Mouse (Mus musculus): Measurements from ENCODE around the gene Crtam. TPM values are rescaled to one million over a fixed set of nuclear protein-coding genes. Genes with fewer than 3 reads are reported as not detected.

Crtam gene
- polyA plus RNA-seq, 1 experiment, result 0.14 TPM

- Histone ChIP-seq H3K4me2 (ENCODE audit: low read depth) (no peak overlapping the region), H3K36me3 (ENCODE audit: control insufficient read depth, insufficient read depth) (peaks cover 3% of the 10 kb centered on the region), H3K4me3 (no peak overlapping the region), H3ac (ENCODE audit: control insufficient read depth, insufficient read length) (no peak overlapping the region), H3K27me3 (ENCODE audit: control insufficient read depth, insufficient read depth, insufficient read length) (no peaks in the 10 kb centered on the region), H3K79me2 (ENCODE audit: control insufficient read depth, insufficient read depth) (no peaks in the 10 kb centered on the region)
- no peak for TF ChIP-seq TCF12 (IDR thresholded peaks at IDR 0.05; ENCODE audit: insufficient read depth, poor library complexity, severe bottlenecking)
- no peak for TF ChIP-seq E2F4 (IDR thresholded peaks at IDR 0.05; ENCODE audit: insufficient read depth)
- TF ChIP-seq SRF (IDR thresholded peaks at IDR 0.05; ENCODE audit: control insufficient read depth, insufficient read length, low read depth), result no peak
Measured at GRCm38 (mm10) chr9:41047654-41048053, 43.2 kb upstream of the Crtam start.

GRCm38 (mm10) chr9:41044626-41045025 lies 40.2 kb upstream of the Crtam start:
- Histone ChIP-seq H3K36me3 (ENCODE audit: control insufficient read depth, insufficient read depth) (peaks cover 3% of the 10 kb centered on the region), H3ac (ENCODE audit: control insufficient read depth, insufficient read length) (no peak overlapping the region), H3K4me3 (no peak overlapping the region), H3K4me2 (ENCODE audit: low read depth) (no peak overlapping the region), H3K79me2 (ENCODE audit: control insufficient read depth, insufficient read depth) (no peaks in the 10 kb centered on the region), H3K27me3 (ENCODE audit: control insufficient read depth, insufficient read depth, insufficient read length) (no peaks in the 10 kb centered on the region)
- TF ChIP-seq TCF3 (IDR thresholded peaks at IDR 0.05; ENCODE audit: insufficient read length, low read depth), result no peak
- TF ChIP-seq TCF12 (IDR thresholded peaks at IDR 0.05; ENCODE audit: insufficient read depth, poor library complexity, severe bottlenecking), result no peak
- no peak for TF ChIP-seq SRF (IDR thresholded peaks at IDR 0.05; ENCODE audit: control insufficient read depth, insufficient read length, low read depth)
- no peak for TF ChIP-seq CEBPB (IDR thresholded peaks at IDR 0.05; ENCODE audit: insufficient read depth, poor library complexity, severe bottlenecking)
- TF ChIP-seq MAX (IDR thresholded peaks at IDR 0.05; ENCODE audit: low read depth), result no peak
- no peak for TF ChIP-seq MYOD1 (IDR thresholded peaks at IDR 0.05; ENCODE audit: control insufficient read depth in 1 of 3, insufficient read length in 2 of 3, low read depth in 2 of 3)
- TF ChIP-seq REST (IDR thresholded peaks at IDR 0.05; ENCODE audit: insufficient read depth, insufficient read length), result no peak
- no peak for TF ChIP-seq USF1 (IDR thresholded peaks at IDR 0.05; ENCODE audit: low read depth)
- TF ChIP-seq MYOG (IDR thresholded peaks at IDR 0.05; ENCODE audit: control insufficient read depth in 1 of 3, insufficient read depth in 1 of 3, insufficient read length in 2 of 3, low read depth in 2 of 3), result no peak
- TF ChIP-seq E2F4 (IDR thresholded peaks at IDR 0.05; ENCODE audit: insufficient read depth), result no peak

- Histone ChIP-seq H3K36me3 (ENCODE audit: control insufficient read depth, insufficient read depth) (peaks cover 3% of the 10 kb centered on the region), H3K27me3 (ENCODE audit: control insufficient read depth, insufficient read depth, insufficient read length) (no peaks in the 10 kb centered on the region), H3K4me3 (no peak overlapping the region), H3ac (ENCODE audit: control insufficient read depth, insufficient read length) (no peak overlapping the region), H3K79me2 (ENCODE audit: control insufficient read depth, insufficient read depth) (no peaks in the 10 kb centered on the region), H3K4me2 (ENCODE audit: low read depth) (no peak overlapping the region)
- no peak for TF ChIP-seq MAX (IDR thresholded peaks at IDR 0.05; ENCODE audit: low read depth)
- no peak for TF ChIP-seq TCF3 (IDR thresholded peaks at IDR 0.05; ENCODE audit: insufficient read length, low read depth)
- no peak for TF ChIP-seq POLR2A (IDR thresholded peaks at IDR 0.05; ENCODE audit: insufficient read length, low read depth)
- no peak for TF ChIP-seq USF1 (IDR thresholded peaks at IDR 0.05; ENCODE audit: low read depth)
- TF ChIP-seq E2F4 (IDR thresholded peaks at IDR 0.05; ENCODE audit: insufficient read depth), result no peak
Measured at GRCm38 (mm10) chr9:41043641-41044040, 39.2 kb upstream of the Crtam start.

GRCm38 (mm10) chr9:41041404-41041803 lies 37.0 kb upstream of the Crtam start:
- TF ChIP-seq REST (IDR thresholded peaks at IDR 0.05; ENCODE audit: insufficient read depth, insufficient read length) (no peak), MYOG (IDR thresholded peaks at IDR 0.05; ENCODE audit: control insufficient read depth in 1 of 3, insufficient read depth in 1 of 3, insufficient read length in 2 of 3, low read depth in 2 of 3) (no peak), POLR2A (IDR thresholded peaks at IDR 0.05; ENCODE audit: insufficient read length, low read depth) (no peak), USF1 (IDR thresholded peaks at IDR 0.05; ENCODE audit: low read depth) (no peak), SRF (IDR thresholded peaks at IDR 0.05; ENCODE audit: control insufficient read depth, insufficient read length, low read depth) (no peak), TCF12 (IDR thresholded peaks at IDR 0.05; ENCODE audit: insufficient read depth, poor library complexity, severe bottlenecking) (no peak), TCF3 (IDR thresholded peaks at IDR 0.05; ENCODE audit: insufficient read length, low read depth) (no peak), MYOD1 (IDR thresholded peaks at IDR 0.05; ENCODE audit: control insufficient read depth in 1 of 3, insufficient read length in 2 of 3, low read depth in 2 of 3) (no peak), CEBPB (IDR thresholded peaks at IDR 0.05; ENCODE audit: insufficient read depth, poor library complexity, severe bottlenecking) (no peak), MAX (IDR thresholded peaks at IDR 0.05; ENCODE audit: low read depth) (no peak), E2F4 (IDR thresholded peaks at IDR 0.05; ENCODE audit: insufficient read depth) (no peak), POLR2AphosphoS2 (IDR thresholded peaks at IDR 0.05; ENCODE audit: insufficient read length, low read depth) (no peak)
- Histone ChIP-seq H3K36me3 (ENCODE audit: control insufficient read depth, insufficient read depth) (peaks cover 3% of the 10 kb centered on the region), H3K4me2 (ENCODE audit: low read depth) (no peak overlapping the region), H3ac (ENCODE audit: control insufficient read depth, insufficient read length) (no peak overlapping the region), H3K27me3 (ENCODE audit: control insufficient read depth, insufficient read depth, insufficient read length) (no peaks in the 10 kb centered on the region), H3K4me3 (no peak overlapping the region), H3K79me2 (ENCODE audit: control insufficient read depth, insufficient read depth) (no peaks in the 10 kb centered on the region)

GRCm38 (mm10) chr9:41038150-41038664 lies 33.8 kb upstream of the Crtam start:
- TF ChIP-seq CEBPB (IDR thresholded peaks at IDR 0.05; ENCODE audit: insufficient read depth, poor library complexity, severe bottlenecking) (no peak), MAX (IDR thresholded peaks at IDR 0.05; ENCODE audit: low read depth) (no peak), POLR2A (IDR thresholded peaks at IDR 0.05; ENCODE audit: insufficient read length, low read depth) (no peak), REST (IDR thresholded peaks at IDR 0.05; ENCODE audit: insufficient read depth, insufficient read length) (no peak), TCF3 (IDR thresholded peaks at IDR 0.05; ENCODE audit: insufficient read length, low read depth) (no peak), USF1 (IDR thresholded peaks at IDR 0.05; ENCODE audit: low read depth) (no peak), E2F4 (IDR thresholded peaks at IDR 0.05; ENCODE audit: insufficient read depth) (no peak), SRF (IDR thresholded peaks at IDR 0.05; ENCODE audit: control insufficient read depth, insufficient read length, low read depth) (no peak), POLR2AphosphoS2 (IDR thresholded peaks at IDR 0.05; ENCODE audit: insufficient read length, low read depth) (no peak), TCF12 (IDR thresholded peaks at IDR 0.05; ENCODE audit: insufficient read depth, poor library complexity, severe bottlenecking) (no peak), MYOD1 (IDR thresholded peaks at IDR 0.05; ENCODE audit: control insufficient read depth in 1 of 3, insufficient read length in 2 of 3, low read depth in 2 of 3) (no peak), MYOG (IDR thresholded peaks at IDR 0.05; ENCODE audit: control insufficient read depth in 1 of 3, insufficient read depth in 1 of 3, insufficient read length in 2 of 3, low read depth in 2 of 3) (no peak)
- Histone ChIP-seq H3K79me2 (ENCODE audit: control insufficient read depth, insufficient read depth) (no peaks in the 10 kb centered on the region), H3K36me3 (ENCODE audit: control insufficient read depth, insufficient read depth) (no peaks in the 10 kb centered on the region), H3K4me3 (no peak overlapping the region), H3ac (ENCODE audit: control insufficient read depth, insufficient read length) (no peak overlapping the region), H3K4me2 (ENCODE audit: low read depth) (no peak overlapping the region), H3K27me3 (ENCODE audit: control insufficient read depth, insufficient read depth, insufficient read length) (no peaks in the 10 kb centered on the region)
